Mouse (Mus musculus) cortical plate, adult 2 months (tissue): Measurements from ENCODE around the gene Cyren. TPM values are rescaled to one million over a fixed set of nuclear protein-coding genes. Genes with fewer than 3 reads are reported as not detected.

Experiments used
- H3K27ac ChIP-seq: fragments of 200-500 bp; 2 replicates; pipeline ENCODE4 v1.5.1; 2012; ENCODE audit warnings: low read length, control low read depth, inconsistent platforms; ENCODE audit not compliant: insufficient read depth
- H3K4me1 ChIP-seq: fragments of 200-500 bp; 2 replicates; pipeline ENCODE4 v1.6.1; 2011; ENCODE audit warnings: low read length; ENCODE audit not compliant: control insufficient read depth, insufficient read depth
- H3K4me3 ChIP-seq: fragments of 200-500 bp; 2 replicates; pipeline ENCODE4 v1.5.1; 2011; ENCODE audit warnings: mild to moderate bottlenecking, low read length, control low read depth; ENCODE audit not compliant: insufficient read depth
- CTCF ChIP-seq: fragments of 200-500 bp; IDR thresholded peaks from 2 replicates; pipeline ENCODE4 v1.5.1; 2011; ENCODE audit warnings: mild to moderate bottlenecking, control low read depth, low read length; ENCODE audit not compliant: insufficient read depth; ENCODE audit errors: extremely low read depth
- POLR2A ChIP-seq: fragments of 200-500 bp; IDR thresholded peaks from 2 replicates; pipeline ENCODE4 v1.6.1; 2011; ENCODE audit warnings: mild to moderate bottlenecking, low read length, control low read depth; ENCODE audit not compliant: insufficient read depth; ENCODE audit errors: extremely low read depth
- polyA plus RNA-seq: library from polyadenylated mRNA; depleted of rRNA; stranded (reverse); fragments of >200 nt; gene quantifications from 2 replicates; pipeline ENCODE4 v1.2.3, GENCODE M21; 2012

Cyren gene
- polyA plus RNA-seq, 1 experiment: 6.5 TPM

- Histone ChIP-seq H3K27ac (no peak within 1 kb of the TSS), H3K4me3 (peak within 1 kb of the TSS; percentile 62), H3K4me1 (peaks cover 13% of the 10 kb centered on the region; the same call in 1 of the 2 replicates)
- TF ChIP-seq POLR2A (peak; percentile 74; the same call in 1 of the 2 replicates), CTCF (no peak)
Measured at GRCm38 (mm10) chr6:34910371-34911219, 32.7 kb upstream of the Cyren start, which contains the start of gene Wdr91. Gene Wdr91, minus strand, starts transcription at chr6:34910876.

GRCm38 (mm10) chr6:34909631-34910345 lies 31.9 kb upstream of the Cyren start:
- TF ChIP-seq POLR2A (no peak), CTCF (no peak)
- H3K4me3 ChIP-seq: peak overlapping the region; percentile 62
- peaks cover 13% of the 10 kb centered on the region; the same call in 1 of the 2 replicates for H3K4me1 ChIP-seq
- H3K27ac ChIP-seq: no peak overlapping the region

GRCm38 (mm10) chr6:34907696-34908260 lies 29.9 kb upstream of the Cyren start:
- Histone ChIP-seq H3K4me3 (no peak overlapping the region), H3K27ac (0 out of 2 replicates have a peak overlapping the region, but pooled peaks have one; percentile 83), H3K4me1 (peaks cover 13% of the 10 kb centered on the region; the same call in 1 of the 2 replicates)
- TF ChIP-seq POLR2A (no peak), CTCF (no peak)

- peak overlapping the region; percentile 83 for H3K27ac ChIP-seq
- H3K4me1 ChIP-seq: peaks cover 13% of the 10 kb centered on the region; the same call in 1 of the 2 replicates
- no peak for TF ChIP-seq CTCF
- no peak overlapping the region for H3K4me3 ChIP-seq
Measured at GRCm38 (mm10) chr6:34907121-34907614, 29.3 kb upstream of the Cyren start.

DNA sequence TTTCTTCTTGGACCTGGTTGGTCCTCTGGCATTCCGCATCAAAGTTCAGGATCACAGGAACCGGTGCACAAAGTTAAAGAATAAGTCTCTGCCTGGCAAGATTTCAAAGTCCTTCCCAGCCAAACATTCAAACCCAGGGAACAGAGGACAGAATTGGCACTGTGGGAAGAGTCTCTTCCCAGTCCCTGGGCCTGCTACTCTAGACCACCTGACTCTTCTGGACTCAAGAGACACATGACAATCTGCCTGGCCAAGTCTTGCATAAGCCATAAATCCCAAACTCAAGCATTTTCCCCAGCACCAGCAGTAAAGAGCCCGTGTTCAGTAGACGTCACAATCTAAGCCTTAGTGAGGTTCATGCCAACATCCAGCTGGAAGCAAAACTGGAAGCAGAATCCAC lies 28.8 kb upstream of the Cyren start:
- peak overlapping the region; percentile 83 for H3K27ac ChIP-seq
- H3K4me1 ChIP-seq: peaks cover 13% of the 10 kb centered on the region; the same call in 1 of the 2 replicates
- TF ChIP-seq POLR2A (no peak), CTCF (no peak)
- H3K4me3 ChIP-seq: no peak overlapping the region

DNA sequence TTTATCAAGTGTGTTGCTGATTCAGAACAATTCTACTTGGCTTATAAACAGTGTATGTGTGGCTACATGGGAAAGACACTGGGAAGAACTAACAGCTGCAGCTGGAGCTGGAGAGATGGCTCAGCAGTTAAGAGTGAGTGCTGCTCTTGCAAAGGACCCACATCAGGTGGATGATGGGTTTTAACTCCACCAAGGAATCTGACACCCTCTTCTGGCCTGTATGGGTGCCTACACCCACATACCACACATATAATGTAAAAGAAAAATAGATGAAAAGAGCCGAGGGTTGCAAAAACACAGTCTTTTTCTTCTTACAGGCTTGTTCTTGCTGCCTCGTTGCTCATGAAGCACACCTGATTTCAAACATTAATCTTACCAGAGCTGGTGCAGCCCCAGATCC lies 28.3 kb upstream of the Cyren start:
- Histone ChIP-seq H3K4me3 (no peak overlapping the region), H3K27ac (no peak overlapping the region), H3K4me1 (peaks cover 13% of the 10 kb centered on the region; the same call in 1 of the 2 replicates)
- TF ChIP-seq POLR2A: no peak
- TF ChIP-seq CTCF: no peak

DNA sequence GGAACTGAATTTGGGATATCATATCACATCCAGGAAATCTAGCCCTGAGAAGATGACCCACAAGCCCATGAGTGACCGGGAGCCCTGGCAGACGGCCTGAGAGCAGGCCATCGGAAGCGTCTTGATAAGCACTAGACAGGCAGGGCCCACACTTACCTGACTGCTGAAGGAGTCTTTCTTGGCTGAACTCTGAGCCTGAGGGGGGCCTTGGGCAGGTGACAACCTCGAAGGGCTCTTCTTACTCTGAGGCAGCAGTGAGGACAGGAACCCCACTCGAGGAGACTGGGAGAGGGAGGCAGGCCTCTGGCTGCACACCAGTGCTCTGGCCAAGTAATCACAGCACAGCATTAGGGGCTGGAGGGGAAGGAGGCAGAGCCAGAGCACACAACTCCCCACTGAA lies 26.5 kb upstream of the Cyren start:
- no peak overlapping the region for H3K4me3 ChIP-seq
- H3K4me1 ChIP-seq: peaks cover 8% of the 10 kb centered on the region; the same call in 1 of the 2 replicates
- H3K27ac ChIP-seq: no peak overlapping the region
- TF ChIP-seq CTCF (no peak), POLR2A (no peak)

DNA sequence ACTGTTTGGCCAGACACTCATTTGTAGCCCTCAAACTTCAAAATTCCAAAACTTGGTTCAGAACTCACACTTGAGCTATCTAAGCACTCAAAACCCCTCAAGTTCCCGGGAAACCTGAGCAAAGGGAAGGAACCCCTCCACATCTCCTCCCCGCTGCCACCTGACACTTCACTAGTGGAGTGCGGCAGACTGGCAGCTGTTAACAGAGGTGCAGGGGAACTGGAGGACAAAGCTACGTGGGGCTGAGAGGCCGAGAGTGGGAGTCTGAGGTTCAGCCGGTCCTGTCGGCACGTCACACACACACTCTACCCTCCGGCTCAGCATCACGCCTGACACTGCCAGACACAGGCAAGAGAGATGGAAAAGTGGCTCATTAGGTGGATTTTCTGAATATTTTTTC lies 26.0 kb upstream of the Cyren start:
- TF ChIP-seq CTCF: no peak
- no peak for TF ChIP-seq POLR2A
- Histone ChIP-seq H3K4me1 (peaks cover 6% of the 10 kb centered on the region; the same call in 1 of the 2 replicates), H3K27ac (no peak overlapping the region), H3K4me3 (no peak overlapping the region)

GRCm38 (mm10) chr6:34903441-34903840 lies 25.6 kb upstream of the Cyren start:
- Histone ChIP-seq H3K27ac (no peak overlapping the region), H3K4me1 (peaks cover 6% of the 10 kb centered on the region; the same call in 1 of the 2 replicates), H3K4me3 (no peak overlapping the region)
- TF ChIP-seq POLR2A (no peak), CTCF (no peak)

- Histone ChIP-seq H3K4me1 (peaks cover 4% of the 10 kb centered on the region; the same call in 1 of the 2 replicates), H3K27ac (no peak overlapping the region), H3K4me3 (no peak overlapping the region)
- TF ChIP-seq POLR2A (no peak), CTCF (no peak)
Measured at GRCm38 (mm10) chr6:34902578-34902977, 24.7 kb upstream of the Cyren start.
